Mouse (Mus musculus): Measurements from ENCODE around the gene Nkg7. TPM values are rescaled to one million over a fixed set of nuclear protein-coding genes. Genes with fewer than 3 reads are reported as not detected.
A peak's percentile ranks its signal among the peaks of the same experiment; 100 is the strongest.

The Nkg7 gene
- polyA plus RNA-seq, 1 experiment: 0.25 TPM

DNA sequence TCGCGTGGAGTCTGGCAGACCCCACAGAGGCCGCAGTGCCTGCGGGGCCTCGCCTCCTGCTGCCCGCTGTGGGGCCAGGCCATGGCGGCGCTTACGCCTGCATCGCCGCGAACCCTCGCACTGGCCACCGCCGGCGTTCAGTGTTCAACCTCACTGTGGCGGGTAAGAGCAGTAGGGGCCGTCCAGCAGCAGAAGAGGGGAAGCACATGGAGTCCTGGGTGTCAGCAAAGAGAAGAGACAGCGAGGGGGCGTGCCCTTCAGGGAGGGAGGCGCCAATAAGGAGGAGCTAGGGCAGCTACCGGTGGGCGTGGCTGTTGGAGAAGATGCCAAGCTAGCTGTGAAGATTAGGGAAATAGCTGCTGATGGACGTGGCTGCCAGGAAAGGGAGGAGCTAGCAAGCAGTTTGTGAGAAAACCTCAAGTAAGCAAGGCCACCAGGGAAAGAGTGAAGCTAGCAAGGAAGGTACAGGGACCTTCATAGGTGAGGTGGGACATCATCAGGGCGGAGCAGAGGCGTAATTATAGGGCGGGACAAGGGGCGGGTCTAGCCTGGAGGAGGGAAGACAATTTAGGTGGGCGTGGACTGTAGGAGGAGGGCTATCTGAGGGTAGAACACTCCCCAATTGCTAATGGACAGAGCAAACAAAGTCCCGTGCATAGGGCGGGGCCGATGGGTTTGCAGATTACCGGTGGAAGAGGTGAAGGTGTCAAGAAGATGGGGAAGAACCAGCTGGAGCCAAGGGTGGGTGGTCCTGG is 28.6 kb downstream of the Nkg7 start:
- Histone ChIP-seq H3K4me1 (ENCODE audit: control insufficient read depth, insufficient read depth, low read length) (peaks cover 5% of the 10 kb centered on the region; the same call in 1 of the 2 replicates), H3K27ac (ENCODE audit: insufficient read depth, low read length) (no peak overlapping the region), H3K27me3 (ENCODE audit: control insufficient read depth, insufficient read depth, low read length) (no peaks in the 10 kb centered on the region), H3K4me3 (replicated peaks; ENCODE audit: insufficient read depth, low read depth, low read length) (peak overlapping the region; percentile 70)
- under 1% methylated on average over 33 of the region's 33 CpGs for WGBS
- TF ChIP-seq POLR2A (IDR thresholded peaks at IDR 0.05; ENCODE audit: borderline replicate concordance, insufficient read depth, low read length): no peak
- TF ChIP-seq CTCF (IDR thresholded peaks at IDR 0.05; ENCODE audit: borderline replicate concordance, insufficient read depth, low read depth, low read length): no peak
- DNase-seq: peak; percentile 63 to 67

GRCm38 (mm10) chr7:43466099-43466694 is 29.3 kb downstream of the Nkg7 start:
- no peaks in the 10 kb centered on the region for H3K27me3 ChIP-seq (ENCODE audit: control insufficient read depth, insufficient read depth, low read length)
- peak; percentile 77 to 80 for DNase-seq
- peak overlapping the region; percentile 70 for H3K4me3 ChIP-seq (replicated peaks; ENCODE audit: insufficient read depth, low read depth, low read length)
- peaks cover 5% of the 10 kb centered on the region; the same call in 1 of the 2 replicates for H3K4me1 ChIP-seq (ENCODE audit: control insufficient read depth, insufficient read depth, low read length)
- no peak for TF ChIP-seq POLR2A (IDR thresholded peaks at IDR 0.05; ENCODE audit: borderline replicate concordance, insufficient read depth, low read length)
- peak; percentile 75 for TF ChIP-seq CTCF (IDR thresholded peaks at IDR 0.05; ENCODE audit: borderline replicate concordance, insufficient read depth, low read depth, low read length)
- H3K27ac ChIP-seq (ENCODE audit: insufficient read depth, low read length): no peak overlapping the region
- 2% methylated on average over 33 of the region's 33 CpGs for WGBS

DNA sequence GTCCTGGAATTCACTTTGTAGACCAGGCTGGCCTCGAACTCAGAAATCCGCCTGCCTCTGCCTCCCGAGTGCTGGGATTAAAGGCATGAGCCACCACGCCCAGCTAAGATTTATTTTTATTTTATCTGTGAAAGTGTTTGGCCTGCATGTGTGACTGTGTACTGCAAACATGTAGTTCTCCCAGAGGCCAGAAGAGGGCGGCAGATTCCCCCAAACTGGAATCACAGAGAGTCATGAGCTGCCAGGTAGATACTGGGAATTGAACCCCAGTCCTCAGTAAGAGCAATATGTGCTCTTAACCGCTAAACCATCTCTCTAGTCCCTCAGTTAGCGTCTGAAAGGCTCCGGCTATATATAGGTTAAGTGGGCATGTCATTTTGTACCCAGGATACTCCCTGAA is 33.5 kb downstream of the Nkg7 start:
- peaks cover 2% of the 10 kb centered on the region; the same call in 1 of the 2 replicates for H3K4me1 ChIP-seq (ENCODE audit: control insufficient read depth, insufficient read depth, low read length)
- H3K27ac ChIP-seq (ENCODE audit: insufficient read depth, low read length): no peak overlapping the region
- no peak overlapping the region for H3K4me3 ChIP-seq (replicated peaks; ENCODE audit: insufficient read depth, low read depth, low read length)
- no peaks in the 10 kb centered on the region for H3K27me3 ChIP-seq (ENCODE audit: control insufficient read depth, insufficient read depth, low read length)
- peak in 1 of 2 experiments; percentile 44 for DNase-seq
- 48% methylated on average over 8 of the region's 8 CpGs for WGBS
- peak; percentile 61 for TF ChIP-seq CTCF (IDR thresholded peaks at IDR 0.05; ENCODE audit: borderline replicate concordance, insufficient read depth, low read depth, low read length)
- no peak for TF ChIP-seq POLR2A (IDR thresholded peaks at IDR 0.05; ENCODE audit: borderline replicate concordance, insufficient read depth, low read length)

DNA sequence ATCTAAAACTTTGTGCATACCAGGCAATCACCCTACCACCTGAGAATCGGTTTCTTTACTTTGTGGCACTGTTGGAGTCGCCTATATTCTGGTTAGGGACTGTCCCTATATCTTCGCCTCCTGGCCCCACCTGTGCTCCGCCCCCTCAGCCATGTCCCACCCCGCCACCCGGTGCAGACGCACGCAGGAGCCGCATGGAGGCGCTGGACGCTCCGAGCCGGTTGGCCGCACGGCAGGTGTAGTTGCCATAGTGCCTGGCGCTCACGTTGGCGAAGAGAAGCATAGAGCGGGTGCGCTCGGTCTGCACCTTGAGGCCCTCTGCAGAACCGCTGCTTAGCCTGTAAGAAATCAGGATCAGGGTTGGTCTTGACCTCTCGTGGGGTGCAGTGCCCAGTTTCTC is 38.8 kb downstream of the Nkg7 start:
- Histone ChIP-seq H3K27me3 (ENCODE audit: control insufficient read depth, insufficient read depth, low read length) (no peaks in the 10 kb centered on the region), H3K4me3 (replicated peaks; ENCODE audit: insufficient read depth, low read depth, low read length) (no peak overlapping the region), H3K27ac (ENCODE audit: insufficient read depth, low read length) (no peak overlapping the region), H3K4me1 (ENCODE audit: control insufficient read depth, insufficient read depth, low read length) (peaks cover 4% of the 10 kb centered on the region; the same call in 1 of the 2 replicates)
- DNase-seq: no peak
- TF ChIP-seq CTCF (IDR thresholded peaks at IDR 0.05; ENCODE audit: borderline replicate concordance, insufficient read depth, low read depth, low read length) (no peak; the same call in 1 of the 2 replicates), POLR2A (IDR thresholded peaks at IDR 0.05; ENCODE audit: borderline replicate concordance, insufficient read depth, low read length) (no peak)
- 45% methylated on average over 23 of the region's 23 CpGs for WGBS

DNA sequence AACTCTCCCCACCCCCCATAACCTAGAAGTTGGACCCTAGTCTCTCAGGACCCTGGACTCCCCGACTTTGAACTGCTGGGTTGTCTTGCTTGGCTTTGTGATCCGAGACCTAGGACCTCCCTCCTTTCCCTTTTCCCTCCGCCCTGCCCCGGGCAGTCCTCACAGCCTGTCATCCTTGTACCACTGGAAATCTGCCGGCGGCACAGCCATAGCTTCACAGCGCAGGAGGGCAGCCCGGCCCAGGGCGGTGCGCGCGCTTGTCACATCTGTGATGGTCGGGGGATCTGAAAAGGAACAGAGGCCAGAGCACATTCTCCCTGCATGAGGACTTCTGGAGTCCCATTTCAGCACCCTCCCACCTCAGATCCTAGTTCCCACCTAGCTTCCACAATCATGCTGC is 39.5 kb downstream of the Nkg7 start:
- TF ChIP-seq POLR2A (IDR thresholded peaks at IDR 0.05; ENCODE audit: borderline replicate concordance, insufficient read depth, low read length): no peak
- TF ChIP-seq CTCF (IDR thresholded peaks at IDR 0.05; ENCODE audit: borderline replicate concordance, insufficient read depth, low read depth, low read length): no peak
- Histone ChIP-seq H3K4me3 (replicated peaks; ENCODE audit: insufficient read depth, low read depth, low read length) (no peak overlapping the region), H3K27me3 (ENCODE audit: control insufficient read depth, insufficient read depth, low read length) (no peaks in the 10 kb centered on the region), H3K4me1 (ENCODE audit: control insufficient read depth, insufficient read depth, low read length) (peaks cover 11% of the 10 kb centered on the region; the same call in 1 of the 2 replicates), H3K27ac (ENCODE audit: insufficient read depth, low read length) (no peak overlapping the region)
- 45% methylated on average over 13 of the region's 13 CpGs for WGBS
- DNase-seq: no peak

GRCm38 (mm10) chr7:43481191-43481590 is 44.3 kb downstream of the Nkg7 start:
- 52% methylated on average over 3 of the region's 3 CpGs for WGBS
- no peak for TF ChIP-seq CTCF (IDR thresholded peaks at IDR 0.05; ENCODE audit: borderline replicate concordance, insufficient read depth, low read depth, low read length)
- TF ChIP-seq POLR2A (IDR thresholded peaks at IDR 0.05; ENCODE audit: borderline replicate concordance, insufficient read depth, low read length): no peak
- DNase-seq: no peak
- H3K27ac ChIP-seq (ENCODE audit: insufficient read depth, low read length): no peak overlapping the region
- peaks cover 33% of the 10 kb centered on the region for H3K4me1 ChIP-seq (ENCODE audit: control insufficient read depth, insufficient read depth, low read length)
- H3K27me3 ChIP-seq (ENCODE audit: control insufficient read depth, insufficient read depth, low read length): no peaks in the 10 kb centered on the region
- H3K4me3 ChIP-seq (replicated peaks; ENCODE audit: insufficient read depth, low read depth, low read length): no peak overlapping the region

DNA sequence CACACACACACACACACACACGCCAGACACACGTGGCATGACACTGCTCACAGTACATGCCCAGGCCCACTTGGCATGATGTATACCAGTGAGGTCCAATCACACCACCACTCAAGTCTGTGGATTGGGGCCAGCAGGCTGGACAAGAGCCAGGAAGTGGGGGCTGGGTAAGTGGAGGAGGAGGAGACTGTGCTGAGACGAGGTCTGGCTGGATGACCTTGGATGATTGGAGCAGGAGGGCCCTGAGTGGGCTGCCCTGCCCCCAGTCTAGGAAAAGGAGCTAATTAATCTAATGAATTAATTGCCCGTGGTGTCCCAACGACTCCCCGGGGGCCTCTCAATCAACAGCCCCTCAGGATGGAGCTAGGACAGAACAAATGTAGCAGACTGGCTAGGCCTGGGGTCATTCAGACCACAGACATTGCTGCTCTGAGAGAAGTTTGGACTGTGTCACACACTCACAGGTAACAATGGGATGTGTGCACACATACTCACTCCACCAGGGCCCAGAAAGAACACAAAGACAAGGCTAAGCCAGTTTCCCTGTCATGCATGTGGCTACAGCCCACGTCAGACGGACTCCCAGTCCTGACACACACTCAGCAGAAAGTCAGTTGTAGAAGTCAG is 45.3 kb downstream of the Nkg7 start:
- peak; percentile 35 to 43 for DNase-seq
- no peak overlapping the region for H3K4me3 ChIP-seq (replicated peaks; ENCODE audit: insufficient read depth, low read depth, low read length)
- peaks cover 33% of the 10 kb centered on the region for H3K4me1 ChIP-seq (ENCODE audit: control insufficient read depth, insufficient read depth, low read length)
- TF ChIP-seq CTCF (IDR thresholded peaks at IDR 0.05; ENCODE audit: borderline replicate concordance, insufficient read depth, low read depth, low read length): no peak
- TF ChIP-seq POLR2A (IDR thresholded peaks at IDR 0.05; ENCODE audit: borderline replicate concordance, insufficient read depth, low read length): no peak
- H3K27ac ChIP-seq (ENCODE audit: insufficient read depth, low read length): no peak overlapping the region
- 24% methylated on average over 8 of the region's 8 CpGs for WGBS
- H3K27me3 ChIP-seq (ENCODE audit: control insufficient read depth, insufficient read depth, low read length): no peaks in the 10 kb centered on the region

Measured in cerebellum, adult 2 months (tissue).